Mouse (Mus musculus): ENCODE results near the gene Zfp704.

GRCm38 (mm10) chr3:9550930-9551329 is 59.0 kb downstream of the Zfp704 start:
- no peak for TF ChIP-seq CTCF (IDR thresholded peaks at IDR 0.05; ENCODE audit: control insufficient read depth, insufficient read depth, insufficient replicate concordance, low read depth, low read length)
- TF ChIP-seq POLR2A (IDR thresholded peaks at IDR 0.05; ENCODE audit: control insufficient read depth, low read depth, low read length) = no peak
